Mouse (Mus musculus): ENCODE measurements around the gene Galnt7.

Galnt7 gene

DNA sequence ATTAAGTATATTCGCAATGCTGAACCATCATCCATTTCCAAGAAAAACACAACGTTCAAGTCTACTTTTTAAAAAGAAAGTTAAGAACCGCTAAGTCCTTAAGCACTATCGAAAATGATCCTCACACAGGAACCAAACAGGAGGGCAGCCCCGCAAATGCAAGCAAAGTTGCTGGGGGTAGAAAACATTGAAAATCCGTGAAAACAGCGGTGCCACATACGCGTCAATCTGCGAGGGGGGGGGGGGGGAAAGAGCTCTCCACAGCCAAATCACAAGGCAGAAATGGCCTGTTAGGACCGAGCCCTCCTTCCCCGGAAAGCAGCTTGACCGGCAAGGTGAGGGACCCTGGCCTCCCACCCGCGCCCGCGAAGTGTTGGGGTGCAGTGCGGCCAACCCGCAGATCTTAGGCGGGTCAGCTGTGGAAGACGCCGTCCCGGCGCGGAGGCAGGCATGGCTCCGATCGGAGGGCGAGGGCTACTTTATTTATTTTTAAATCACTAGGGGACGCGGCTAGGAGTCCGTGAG is 142.0 kb downstream of the Galnt7 start:
- in situ Hi-C loops (cut with MboI, MseI), result loop anchor here in 1 of 2 experiments (25.0 kb wide), 1 partner anchor 949 kb away; the partner anchor contains the start of genes Cep44 and Fbxo8

DNA sequence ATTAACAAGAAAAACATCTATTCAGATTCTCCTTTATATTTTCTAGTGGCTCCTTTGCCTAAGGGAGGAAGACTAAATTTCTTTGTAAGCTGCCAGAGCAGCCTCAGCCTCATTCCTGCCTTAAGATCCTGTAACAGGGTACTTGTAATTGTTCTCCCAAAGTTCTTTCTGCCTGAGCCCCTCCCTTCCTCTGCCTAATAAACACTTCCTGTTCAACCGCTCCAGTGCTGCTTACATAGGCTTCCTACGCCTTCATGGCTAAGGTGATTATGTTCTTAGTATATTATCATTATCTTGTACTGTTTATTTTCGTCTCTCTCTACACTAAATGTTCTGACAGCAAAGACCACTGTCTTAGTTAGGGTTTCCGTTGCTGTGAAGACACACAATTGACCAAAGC is 144.2 kb downstream of the Galnt7 start:
- in situ Hi-C loops (cut with MboI, MseI), result loop anchor here (5.0 to 25.0 kb wide), 2 partner anchors 76 to 946 kb away; partner anchors contain the start of genes Cep44 (in 1 of the 2) and Fbxo8 (in 1 of the 2)

DNA sequence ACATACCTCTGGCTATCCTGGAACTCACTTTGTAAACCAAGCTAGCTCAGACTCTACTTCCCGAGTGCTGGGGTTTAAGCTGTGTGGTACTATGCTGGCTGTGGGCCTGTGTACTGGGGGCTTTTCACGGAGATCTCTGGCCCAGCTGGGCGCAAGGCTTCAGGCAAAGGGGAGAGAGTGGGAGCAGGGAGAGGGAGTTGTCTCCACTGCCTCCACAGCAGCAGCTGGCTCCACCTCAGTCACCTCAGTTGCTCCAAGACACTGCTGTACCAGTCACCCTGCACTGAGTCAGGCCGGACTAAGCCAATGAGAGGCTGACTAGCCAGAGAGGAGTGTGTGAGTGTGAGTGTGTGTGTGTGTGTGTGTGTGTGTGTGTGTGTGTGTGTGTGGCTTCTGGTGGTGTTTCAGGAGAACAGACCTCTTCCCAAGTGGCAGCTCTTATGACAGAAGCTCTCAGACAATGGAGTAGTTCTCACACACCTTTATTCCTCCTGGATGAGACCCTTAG is 145.2 kb downstream of the Galnt7 start:
- in situ Hi-C loops (cut with MboI, MseI), result loop anchor here (5.0 to 25.0 kb wide), 2 partner anchors 75 to 945 kb away; partner anchors contain the start of genes Cep44 (in 1 of the 2) and Fbxo8 (in 1 of the 2)

- in situ Hi-C loops (cut with MboI, MseI), result loop anchor here (5.0 to 25.0 kb wide), 2 partner anchors 73 to 943 kb away; partner anchors contain the start of genes Cep44 (in 1 of the 2) and Fbxo8 (in 1 of the 2)
Observed at GRCm38 (mm10) chr8:57505500-57505899, 147.3 kb downstream of the Galnt7 start.

DNA sequence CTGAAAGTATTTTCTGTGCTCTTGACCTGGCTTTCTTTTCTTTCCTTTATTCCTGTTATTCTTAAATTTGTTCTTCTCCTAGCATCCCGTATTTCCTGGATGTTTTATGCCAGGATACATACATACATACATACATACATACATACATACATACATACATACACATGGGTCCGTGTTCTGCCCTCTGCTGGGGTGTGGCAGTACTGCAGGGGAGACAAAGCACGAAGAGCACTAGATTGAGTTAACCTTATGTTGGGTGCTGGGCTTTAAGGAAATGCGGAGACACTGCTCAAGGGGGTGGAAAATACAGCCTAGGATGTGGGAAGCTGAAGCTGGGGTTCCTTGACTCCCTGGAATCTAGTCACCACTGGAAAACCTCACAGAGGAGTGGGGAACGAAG is 149.2 kb downstream of the Galnt7 start:
- in situ Hi-C loops (cut with MboI, MseI), result loop anchor here in 1 of 2 experiments (25.0 kb wide), 1 partner anchor 941 kb away; the partner anchor contains the start of genes Cep44 and Fbxo8

DNA sequence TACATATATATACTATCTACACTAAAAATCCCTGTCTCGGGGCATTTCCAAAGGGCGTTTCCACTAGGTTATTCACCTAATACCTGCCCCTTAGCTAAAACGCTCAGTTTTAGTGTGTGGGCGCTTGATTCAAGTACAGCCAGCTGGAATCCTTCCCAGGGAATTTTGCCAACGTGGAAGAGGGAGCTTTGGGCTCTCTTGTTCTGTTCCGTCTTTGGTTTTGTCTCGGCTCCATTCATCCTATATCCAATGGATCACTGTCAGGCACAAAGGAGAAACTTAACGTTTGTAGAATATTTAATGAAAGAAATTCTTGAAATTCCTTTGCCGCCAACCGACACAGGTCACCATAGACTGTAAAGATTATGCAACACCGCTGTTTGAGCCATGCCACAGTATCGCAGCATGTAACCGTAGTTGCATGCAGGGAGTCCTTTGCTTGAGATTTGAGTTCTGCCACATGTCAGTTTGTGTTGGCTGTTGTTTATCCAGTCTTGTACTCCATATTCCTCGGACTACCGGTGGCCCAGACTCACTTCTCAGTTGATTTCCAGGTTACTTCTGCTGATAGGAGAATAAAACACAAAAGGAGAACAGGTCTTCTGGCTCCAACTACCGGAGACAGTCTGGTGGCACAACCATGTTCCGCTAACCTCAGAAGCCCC is 153.9 kb downstream of the Galnt7 start:
- in situ Hi-C loops (cut with MboI, MseI), result no loop called here

DNA sequence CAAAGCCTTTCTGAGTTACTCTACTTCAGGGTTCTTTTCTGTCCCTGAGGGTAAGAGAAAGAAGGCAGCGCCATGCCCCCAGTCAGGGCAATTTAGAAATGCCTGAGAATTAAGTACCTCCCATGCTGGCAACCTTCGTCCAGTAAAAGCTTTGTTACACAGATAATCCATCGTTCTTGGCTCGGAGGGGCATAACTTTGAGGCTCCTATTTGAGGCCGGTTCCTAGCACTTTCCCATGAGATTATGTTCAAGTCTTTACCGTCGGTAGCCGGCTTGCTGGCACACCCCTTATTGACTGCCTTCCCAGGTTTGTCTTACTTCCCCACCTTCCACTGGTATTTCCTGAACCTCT is 154.4 kb downstream of the Galnt7 start:
- in situ Hi-C loops (cut with MboI, MseI), result no loop called here

DNA sequence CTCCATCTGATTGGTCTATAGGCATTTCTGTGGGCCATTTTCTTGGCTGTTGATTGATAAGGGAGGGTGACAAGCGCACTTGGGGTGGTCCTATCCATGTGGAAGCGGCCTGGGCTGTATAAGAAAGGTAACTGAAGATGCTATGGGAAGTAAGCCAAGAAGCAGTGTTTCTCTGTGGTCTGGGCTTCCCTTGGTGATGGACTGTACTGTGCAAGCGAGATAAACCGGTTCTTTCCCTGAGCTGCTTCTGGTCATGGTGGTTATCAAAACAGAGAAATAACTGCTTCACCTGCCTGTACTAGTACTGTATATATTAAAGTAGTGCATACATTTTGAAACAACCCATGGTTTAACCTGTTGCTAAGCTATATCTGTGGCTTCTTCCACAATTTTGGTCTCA is 161.0 kb downstream of the Galnt7 start:
- in situ Hi-C loops (cut with MboI, MseI), result no loop called here

DNA sequence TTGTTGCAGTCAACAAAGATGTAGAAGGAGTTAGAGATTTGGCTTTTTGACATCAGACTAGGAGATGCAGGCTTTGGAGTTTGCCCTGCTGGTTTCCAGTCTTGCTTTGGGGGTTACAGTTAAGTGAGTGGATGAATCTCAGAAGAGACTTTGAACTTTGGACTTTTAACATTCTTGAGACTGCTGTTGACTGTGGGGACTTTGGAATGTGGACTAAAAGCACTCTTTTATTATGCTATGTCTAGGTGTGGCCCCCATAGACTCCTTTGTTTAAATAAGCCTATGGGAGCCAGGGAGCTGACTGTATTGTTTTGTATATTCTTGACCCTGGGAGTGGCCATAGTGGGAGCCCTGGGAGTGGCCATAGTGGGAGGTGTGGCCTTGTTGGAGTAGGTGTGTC is 162.9 kb downstream of the Galnt7 start:
- in situ Hi-C loops (cut with MboI, MseI), result no loop called here

- in situ Hi-C loops (cut with MboI, MseI), result no loop called here
Observed at GRCm38 (mm10) chr8:57489366-57489765, 163.5 kb downstream of the Galnt7 start.

DNA sequence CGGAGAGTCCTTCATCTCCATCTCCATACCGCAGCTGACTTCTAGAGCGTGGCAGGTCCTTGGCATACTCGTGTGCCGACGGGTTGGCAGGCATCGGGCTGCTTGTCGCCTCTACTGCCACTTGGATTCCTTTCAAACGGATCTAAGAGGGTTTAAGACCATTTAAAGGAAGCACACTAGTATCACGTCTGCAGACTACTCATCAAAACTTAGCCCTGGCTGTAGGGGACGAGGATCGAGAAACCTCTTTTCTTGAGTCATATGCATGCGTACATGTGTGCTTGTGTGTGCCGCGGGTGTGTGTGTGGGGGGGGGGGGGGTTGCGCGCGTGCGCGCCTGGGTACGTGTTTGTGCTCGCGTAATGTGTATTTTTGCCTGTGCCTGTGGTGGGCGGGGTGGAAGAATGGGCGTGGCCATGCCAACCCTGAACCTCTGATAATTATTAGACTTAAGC is 164.5 kb downstream of the Galnt7 start:
- in situ Hi-C loops (cut with MboI, MseI), result no loop called here

DNA sequence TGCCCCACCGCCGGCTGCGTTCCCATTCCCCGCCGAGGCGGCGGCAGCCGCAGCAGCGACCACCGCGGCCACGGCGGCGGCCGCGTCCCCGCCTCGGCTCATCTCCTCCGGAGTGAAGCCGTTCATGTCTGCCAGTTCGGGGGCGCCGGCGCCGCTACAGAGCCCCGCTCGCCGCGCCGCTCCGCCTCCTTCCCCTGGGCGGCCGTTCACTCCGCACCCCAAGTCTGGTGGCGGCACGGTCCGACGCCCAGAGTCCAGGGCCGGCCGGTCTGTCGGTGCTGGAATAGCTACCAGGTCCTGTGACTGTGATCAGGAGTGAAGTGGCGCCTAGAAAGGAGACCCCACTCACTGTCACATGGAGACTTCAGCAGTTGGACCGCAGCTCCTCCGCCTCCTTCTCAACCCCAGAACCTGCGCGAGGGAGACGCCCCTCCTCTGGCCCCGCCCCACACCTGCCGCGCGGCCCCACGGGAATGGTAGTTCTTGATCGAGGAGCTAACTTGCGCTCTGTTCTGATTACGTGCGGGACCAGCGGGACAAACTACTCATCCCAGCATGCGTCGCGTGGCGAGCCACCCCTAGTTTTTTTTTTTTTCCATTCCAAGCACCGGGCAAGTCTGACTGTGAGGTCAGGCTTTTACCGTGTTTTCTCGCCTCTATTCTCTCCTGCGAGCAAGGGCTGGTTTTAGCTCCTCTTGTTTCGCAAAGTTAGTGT is 165.2 kb downstream of the Galnt7 start, which contains the start of gene Sap30:
Gene Sap30, minus strand, starts transcription at position 420 of the 715 bp plus-strand sequence.
- in situ Hi-C loops (cut with MboI, MseI), result no loop called here

DNA sequence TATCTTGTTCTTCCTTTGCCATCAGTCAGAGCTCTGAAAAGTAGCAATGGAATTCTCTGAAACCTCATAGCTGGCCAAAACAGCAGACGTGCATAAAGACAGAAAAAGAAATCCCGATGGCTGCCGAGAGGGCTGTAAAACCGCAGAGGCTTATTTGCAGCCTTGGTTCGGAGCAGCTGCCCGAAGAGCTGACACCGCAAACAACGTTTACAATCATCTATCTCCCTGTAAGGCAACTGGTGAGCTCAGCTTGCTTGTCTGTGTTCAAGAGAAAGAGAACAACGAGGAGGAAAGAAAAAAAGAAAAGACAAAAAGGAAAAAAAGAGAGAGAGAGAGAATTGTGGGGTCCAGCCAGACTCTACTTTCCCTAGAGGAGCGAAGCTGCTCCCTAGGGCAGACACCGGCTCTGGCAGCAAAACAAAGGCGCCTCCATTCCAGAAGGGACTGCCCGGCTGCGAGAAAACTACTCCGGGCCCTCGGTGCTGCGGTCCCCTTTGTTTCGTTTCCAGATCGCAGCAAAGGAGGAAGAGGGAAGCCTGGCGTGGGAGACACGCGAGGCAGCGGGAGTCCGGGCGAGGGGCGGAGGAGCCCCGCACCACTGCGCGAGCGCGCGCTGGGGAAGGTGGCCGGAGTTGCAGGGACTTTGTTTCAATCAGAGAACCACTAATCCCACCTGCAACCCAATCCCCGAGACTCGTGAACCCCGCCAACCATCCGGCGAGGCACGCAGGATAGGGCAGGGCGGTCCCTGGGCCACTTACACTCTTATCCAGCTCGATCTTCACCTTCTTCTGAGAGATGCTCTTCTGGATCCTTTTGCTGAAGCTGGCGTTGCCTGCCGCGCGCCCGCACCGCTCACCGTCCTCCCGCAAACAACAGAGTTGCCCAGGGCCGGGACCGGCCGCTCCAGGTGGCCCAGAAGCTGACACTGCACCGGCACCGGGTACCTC is 166.1 kb downstream of the Galnt7 start:
- in situ Hi-C loops (cut with MboI, MseI), result no loop called here

- in situ Hi-C loops (cut with MboI, MseI), result no loop called here
Observed at GRCm38 (mm10) chr8:57480606-57481005, 172.2 kb downstream of the Galnt7 start.

DNA sequence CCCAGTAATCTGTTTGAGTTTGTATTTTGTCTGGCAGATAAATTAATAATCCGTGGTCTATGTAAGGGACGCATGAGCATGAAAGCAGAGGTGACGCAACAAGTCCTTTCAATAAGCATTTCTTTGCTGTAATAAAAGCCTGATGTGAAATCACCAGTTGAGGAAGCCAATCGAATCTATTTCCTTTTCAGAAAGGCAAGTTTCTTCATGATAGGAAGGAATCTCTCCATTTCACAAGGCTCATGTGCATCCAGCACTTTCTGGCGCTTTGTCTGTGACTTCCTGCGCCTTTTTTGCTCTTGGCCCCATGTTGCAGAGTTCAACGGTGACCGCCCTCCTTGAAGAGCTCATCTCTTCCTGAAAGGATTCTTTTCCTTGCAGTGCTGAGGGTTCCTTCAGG is 173.1 kb downstream of the Galnt7 start:
- in situ Hi-C loops (cut with MboI, MseI), result no loop called here

DNA sequence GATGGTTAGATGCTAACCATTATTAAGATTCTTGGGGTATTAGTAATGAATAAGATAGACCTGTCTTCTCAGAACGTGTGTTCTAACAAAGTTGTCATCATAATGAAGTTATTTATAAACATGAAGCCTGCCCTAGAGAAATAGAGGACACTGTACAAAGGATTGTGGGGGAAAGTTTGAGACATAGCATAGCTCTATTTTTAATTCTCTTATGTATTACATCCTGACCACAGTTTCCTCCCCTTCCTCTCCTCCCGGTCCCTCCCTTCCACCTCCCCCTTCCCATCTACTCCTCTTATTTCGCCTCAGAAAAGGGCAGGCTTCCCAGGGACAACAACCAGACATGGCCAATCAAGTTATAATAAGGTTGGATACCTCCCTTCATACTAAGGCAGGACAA is 174.4 kb downstream of the Galnt7 start:
- in situ Hi-C loops (cut with MboI, MseI), result no loop called here
